Mouse (Mus musculus): ENCODE data around the gene Ldhal6b. TPM values are rescaled to one million over a fixed set of nuclear protein-coding genes. Genes with fewer than 3 reads are reported as not detected.

The Ldhal6b gene
- total RNA-seq, 2 experiments from 2014 or later, result 0.82 to 1.4 TPM

- intact Hi-C loops (cut with DNase I), result no loop called here
- no peak for DNase-seq
These were observed 6.3 kb downstream of the Ldhal6b start for GRCm38 (mm10) chr17:5412301-5412700.

- intact Hi-C loops (cut with DNase I), result no loop called here
- no peak for DNase-seq
These were observed 7.4 kb downstream of the Ldhal6b start for GRCm38 (mm10) chr17:5411205-5411604.

- intact Hi-C loops (cut with DNase I), result no loop called here
- DNase-seq, result no peak
These were observed 8.2 kb downstream of the Ldhal6b start for GRCm38 (mm10) chr17:5410336-5410735.

GRCm38 (mm10) chr17:5407030-5407429 is 11.5 kb downstream of the Ldhal6b start:
- intact Hi-C loops (cut with DNase I), result no loop called here
- no peak for DNase-seq

- DNase-seq, result no peak
- intact Hi-C loops (cut with DNase I), result no loop called here
These were observed 12.0 kb downstream of the Ldhal6b start for GRCm38 (mm10) chr17:5406566-5406965.

GRCm38 (mm10) chr17:5403885-5404284 is 14.7 kb downstream of the Ldhal6b start:
- intact Hi-C loops (cut with DNase I), result loop anchor here (5.0 kb wide), 1 partner anchor 1832 kb away; no protein-coding TSS in a partner anchor
- no peak for DNase-seq

- intact Hi-C loops (cut with DNase I), result loop anchor here (5.0 kb wide), 1 partner anchor 1830 kb away; no protein-coding TSS in a partner anchor
- DNase-seq, result peak; percentile 78 to 83
These were observed 15.9 kb downstream of the Ldhal6b start for GRCm38 (mm10) chr17:5402624-5403023.

GRCm38 (mm10) chr17:5402069-5402468 is 16.5 kb downstream of the Ldhal6b start:
- intact Hi-C loops (cut with DNase I), result loop anchor here (5.0 kb wide), 1 partner anchor 1830 kb away; no protein-coding TSS in a partner anchor
- DNase-seq, result peak; percentile 60 to 84

GRCm38 (mm10) chr17:5401288-5401687 is 17.3 kb downstream of the Ldhal6b start:
- intact Hi-C loops (cut with DNase I), result loop anchor here (5.0 kb wide), 1 partner anchor 1829 kb away; no protein-coding TSS in a partner anchor
- DNase-seq, result no peak

- intact Hi-C loops (cut with DNase I), result loop anchor here (5.0 kb wide), 1 partner anchor 1828 kb away; no protein-coding TSS in a partner anchor
- no peak for DNase-seq
These were observed 18.0 kb downstream of the Ldhal6b start for GRCm38 (mm10) chr17:5400435-5401090.

GRCm38 (mm10) chr17:5397148-5398007 is 21.2 kb downstream of the Ldhal6b start:
- peak; percentile 91 to 93 for DNase-seq
- intact Hi-C loops (cut with DNase I), result loop anchor here (2.0 to 10.0 kb wide), 5 partner anchors 73 to 619 kb away; no protein-coding TSS in a partner anchor

- intact Hi-C loops (cut with DNase I), result loop anchor here (2.0 to 10.0 kb wide), 4 partner anchors 71 to 391 kb away; no protein-coding TSS in a partner anchor
- DNase-seq, result no peak
These were observed 22.4 kb downstream of the Ldhal6b start for GRCm38 (mm10) chr17:5396213-5396612.

- DNase-seq, result no peak
These were observed 22.9 kb downstream of the Ldhal6b start for GRCm38 (mm10) chr17:5395454-5396205.

GRCm38 (mm10) chr17:5390682-5391081 is 27.9 kb downstream of the Ldhal6b start:
- intact Hi-C loops (cut with DNase I), result loop anchor here (10.0 kb wide), 1 partner anchor 386 kb away; no protein-coding TSS in a partner anchor
- no peak for DNase-seq

More at GRCm38 (mm10) chr17:5395454-5396205, 22.9 kb downstream of the Ldhal6b start:
- intact Hi-C loops (cut with DNase I), result loop anchor here (2.0 to 10.0 kb wide), 4 partner anchors 71 to 391 kb away; no protein-coding TSS in a partner anchor

GRCm38 (mm10) chr17:5388351-5388750 is 30.2 kb downstream of the Ldhal6b start:
- intact Hi-C loops (cut with DNase I), result no loop called here
- no peak for DNase-seq

- intact Hi-C loops (cut with DNase I), result no loop called here
- no peak for DNase-seq
These were observed 31.6 kb downstream of the Ldhal6b start for GRCm38 (mm10) chr17:5386885-5387545.

GRCm38 (mm10) chr17:5385694-5386093 is 32.9 kb downstream of the Ldhal6b start:
- no peak for DNase-seq

GRCm38 (mm10) chr17:5377930-5378310 is 40.6 kb downstream of the Ldhal6b start:
- intact Hi-C loops (cut with DNase I), result no loop called here
- DNase-seq, result peak in 1 of 2 experiments; percentile 33

More at GRCm38 (mm10) chr17:5385694-5386093, 32.9 kb downstream of the Ldhal6b start:
- intact Hi-C loops (cut with DNase I), result no loop called here

GRCm38 (mm10) chr17:5377151-5377929 is 41.2 kb downstream of the Ldhal6b start:
- DNase-seq, result no peak
- intact Hi-C loops (cut with DNase I), result no loop called here
